Mouse (Mus musculus) right cerebral cortex, postnatal 36 days (tissue): ENCODE results near the gene Zfp811.

Experiments
- DNase-seq, 2 experiments: peaks; one replicate each; pipeline ENCODE4 v3.0.0; 2022; ENCODE audit warnings: low spot score in 2 of 2, mixed read lengths in 1 of 2

The Zfp811 gene

DNA sequence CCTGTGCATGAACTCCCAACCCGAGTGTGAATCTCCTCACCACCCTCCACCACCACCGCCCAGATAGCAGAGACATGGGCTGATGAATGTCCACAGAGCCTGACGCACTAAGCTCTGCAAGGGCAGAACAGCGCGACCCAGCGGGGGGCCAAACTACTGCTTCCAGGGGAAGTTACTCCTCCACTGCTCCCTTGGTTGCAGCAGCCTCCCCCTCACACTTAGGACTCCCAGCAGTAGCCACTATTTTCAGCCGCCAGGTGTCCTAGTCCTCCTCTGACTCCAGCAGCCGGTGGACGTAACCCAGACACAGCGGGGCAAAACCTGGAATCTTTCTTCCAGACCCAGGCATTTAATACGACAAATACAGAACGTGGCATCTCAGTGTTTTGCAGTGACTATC, 56.1 kb downstream of the Zfp811 start:
- no peak for DNase-seq

DNA sequence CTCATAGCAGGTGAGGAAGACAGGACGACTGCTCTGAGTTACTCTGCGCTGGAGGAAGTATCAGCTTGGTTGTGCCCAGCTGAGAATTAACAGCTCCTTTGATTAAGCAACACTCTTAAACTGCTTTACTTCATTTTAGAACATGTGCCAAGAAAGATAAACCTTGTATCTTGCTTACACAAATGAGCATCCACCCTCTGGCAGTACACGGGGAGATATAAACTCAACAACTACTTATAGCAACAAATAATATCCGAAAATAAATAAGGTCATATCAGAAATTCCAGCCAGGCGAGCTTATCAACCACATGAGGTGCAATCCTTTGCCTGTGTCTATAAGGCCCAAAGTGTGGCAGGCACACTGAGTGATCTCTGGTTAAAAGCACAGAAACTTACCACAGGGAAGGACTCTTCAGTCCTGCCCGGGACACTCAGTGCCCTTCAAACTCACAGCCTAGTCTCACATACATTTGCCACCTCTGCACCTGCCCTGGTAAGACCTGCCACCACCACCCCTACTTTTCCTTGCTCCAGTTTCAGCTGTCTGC, 56.8 kb downstream of the Zfp811 start:
- DNase-seq, result no peak

DNA sequence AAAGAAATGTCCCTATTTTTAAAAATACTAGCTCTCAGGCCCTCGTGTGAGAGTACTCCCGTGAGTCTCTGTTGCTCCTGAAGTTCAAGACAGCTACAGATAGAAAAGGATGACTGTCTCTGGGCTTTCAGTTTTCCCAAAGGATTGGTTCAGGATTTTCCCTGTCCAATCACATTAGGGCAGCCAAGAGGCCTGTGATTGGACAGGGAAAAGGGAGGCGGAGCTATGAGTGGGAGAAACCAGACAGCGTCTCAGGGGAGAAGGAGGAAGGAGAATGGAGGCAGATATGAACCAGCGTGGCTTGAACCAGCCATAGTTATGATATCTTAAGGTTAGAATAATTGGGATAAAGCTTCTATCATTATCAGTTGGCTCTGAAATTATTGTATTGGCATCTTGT, 59.1 kb downstream of the Zfp811 start:
- DNase-seq, result no peak
